Mouse (Mus musculus): ENCODE data around the gene Sun1.

- no peak for TF ChIP-seq CTCF (IDR thresholded peaks at IDR 0.05; ENCODE audit: low read depth, low read length)
- TF ChIP-seq POLR2A (IDR thresholded peaks at IDR 0.05; ENCODE audit: borderline replicate concordance, low read depth, low read length) = no peak
Observed at GRCm38 (mm10) chr5:139291811-139292560, 91.5 kb downstream of the Sun1 start.
